Mouse (Mus musculus): ENCODE measurements at regions not wholly inside any gene's neighbourhood (a gene's known extent, or its start where the extent isn't known, plus 50 kb on each side); places are given as distances from the start of the nearest gene placed in this dataset.

DNA sequence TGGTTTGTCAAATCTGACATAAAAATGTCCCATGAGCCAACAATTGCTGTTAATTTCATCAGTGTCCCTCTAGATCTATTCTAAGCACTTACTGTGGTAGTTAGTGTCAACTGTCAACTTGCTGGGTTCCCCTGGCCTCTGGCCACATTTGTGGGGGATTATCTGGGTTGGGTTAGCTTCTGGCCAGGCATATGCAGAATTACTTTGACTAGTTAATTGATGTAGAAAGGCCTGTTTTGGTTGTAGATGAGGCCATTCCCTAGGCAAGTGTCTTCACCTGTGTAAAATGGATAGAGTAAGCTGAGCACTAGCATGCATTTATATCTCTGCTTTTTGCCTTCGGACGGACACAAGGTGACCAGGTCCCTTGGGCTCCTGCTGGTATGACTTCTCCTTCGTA lies 283.9 kb downstream of the 1810013L24Rik start:
- no peak for TF ChIP-seq CTCF (conservative IDR thresholded peaks at IDR 0.05; ENCODE audit: insufficient read depth, insufficient read length, low read depth, low read length)
- no peak for TF ChIP-seq POLR2A (IDR thresholded peaks at IDR 0.05; ENCODE audit: low read depth, low read length)

All from kidney, adult 2 months (tissue).